Mouse (Mus musculus): ENCODE measurements around the gene Ahdc1. TPM values are rescaled to one million over a fixed set of nuclear protein-coding genes. Genes with fewer than 3 reads are reported as not detected.

Ahdc1 gene
- polyA plus RNA-seq, 1 experiment: 58.2 TPM

DNA sequence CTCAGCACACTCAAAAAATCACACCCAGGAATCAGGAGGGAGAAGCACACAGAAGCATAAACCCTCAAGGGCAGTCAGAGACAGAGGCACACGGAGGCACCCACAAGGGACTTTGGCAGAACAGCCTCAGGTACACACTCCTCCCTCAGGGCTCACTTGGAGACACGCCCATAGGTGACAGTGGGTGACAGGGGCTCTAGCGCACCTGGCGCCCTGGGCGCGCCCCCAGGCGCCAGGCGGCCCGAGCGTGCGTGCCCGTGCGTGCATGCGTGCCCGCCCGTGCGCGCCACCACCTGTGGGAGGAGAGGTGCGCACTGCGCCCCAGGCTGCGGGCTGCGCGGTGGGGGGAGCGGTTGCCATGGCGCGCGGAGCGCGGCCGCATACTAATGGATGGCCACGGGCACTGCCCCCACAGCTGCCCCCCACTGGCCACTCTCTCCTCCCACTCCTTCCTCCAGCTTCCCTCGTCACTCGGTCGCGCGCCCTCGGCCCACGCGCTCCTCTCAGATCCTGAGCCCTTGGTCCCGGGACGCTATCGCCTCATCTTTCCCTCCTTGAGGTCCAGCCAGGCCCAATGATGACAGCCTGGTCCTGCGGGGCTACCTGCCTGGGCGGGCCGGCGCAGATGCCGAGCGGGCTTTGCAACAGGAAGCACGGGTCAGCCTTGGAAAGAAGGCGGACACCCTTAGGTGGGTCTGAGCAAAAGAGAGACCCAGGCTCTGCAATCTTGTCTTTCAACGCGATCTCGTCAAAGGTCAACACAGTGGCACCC is 74.1 kb downstream of the Ahdc1 start:
- peak overlapping the region; percentile 28 for H3K4me2 ChIP-seq (ENCODE audit: low read depth)
- H3K4me3 ChIP-seq: no peak overlapping the region
- TF ChIP-seq POLR2AphosphoS2 (IDR thresholded peaks at IDR 0.05; ENCODE audit: insufficient read length, low read depth) (peak; percentile 84), MYOD1 (IDR thresholded peaks at IDR 0.05; ENCODE audit: control insufficient read depth in 1 of 3, insufficient read length in 2 of 3, low read depth in 2 of 3) (peak in 1 of 3 experiments; percentile 26), MYOG (IDR thresholded peaks at IDR 0.05; ENCODE audit: control insufficient read depth in 1 of 3, insufficient read depth in 1 of 3, insufficient read length in 2 of 3, low read depth in 2 of 3) (no peak), REST (IDR thresholded peaks at IDR 0.05; ENCODE audit: insufficient read depth, insufficient read length) (no peak), CEBPB (IDR thresholded peaks at IDR 0.05; ENCODE audit: insufficient read depth, poor library complexity, severe bottlenecking) (no peak), TCF12 (IDR thresholded peaks at IDR 0.05; ENCODE audit: insufficient read depth, poor library complexity, severe bottlenecking) (no peak)
- H3K36me3 ChIP-seq (ENCODE audit: control insufficient read depth, insufficient read depth): peaks cover 5% of the 10 kb centered on the region
- no peaks in the 10 kb centered on the region for H3K79me2 ChIP-seq (ENCODE audit: control insufficient read depth, insufficient read depth)
- H3ac ChIP-seq (ENCODE audit: control insufficient read depth, insufficient read length): no peak overlapping the region
- no peaks in the 10 kb centered on the region for H3K27me3 ChIP-seq (ENCODE audit: control insufficient read depth, insufficient read depth, insufficient read length)

DNA sequence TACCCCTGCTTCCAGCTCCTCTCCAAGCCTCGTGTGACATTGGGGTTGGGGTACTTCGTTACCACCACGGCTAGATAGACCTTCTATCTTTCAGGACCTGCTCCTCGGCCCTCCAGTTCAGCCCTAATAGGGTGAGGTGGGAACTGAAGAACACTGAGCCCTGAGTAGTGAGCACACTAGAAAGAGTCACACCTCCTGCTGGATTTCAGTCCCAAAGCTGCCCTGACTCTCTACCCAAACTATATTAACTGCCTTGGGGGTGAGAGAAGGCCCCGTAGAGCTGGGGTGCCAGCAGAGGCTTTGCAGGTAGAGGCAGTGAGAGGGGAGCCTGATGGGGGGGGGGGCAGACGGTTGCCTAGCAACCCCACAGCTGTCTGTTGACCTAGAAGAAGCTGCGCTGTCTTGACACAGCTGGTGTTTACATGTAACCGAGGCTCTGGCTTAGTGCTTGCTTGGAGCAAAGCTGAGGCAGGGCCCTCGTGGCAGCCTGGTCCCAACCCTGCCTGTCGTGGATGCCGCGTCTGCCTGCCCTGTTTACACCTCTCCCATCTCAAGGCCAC is 74.8 kb downstream of the Ahdc1 start:
- H3K4me2 ChIP-seq (ENCODE audit: low read depth): no peak overlapping the region
- H3K36me3 ChIP-seq (ENCODE audit: control insufficient read depth, insufficient read depth): no peaks in the 10 kb centered on the region
- H3K27me3 ChIP-seq (ENCODE audit: control insufficient read depth, insufficient read depth, insufficient read length): no peaks in the 10 kb centered on the region
- H3ac ChIP-seq (ENCODE audit: control insufficient read depth, insufficient read length): no peak overlapping the region
- H3K79me2 ChIP-seq (ENCODE audit: control insufficient read depth, insufficient read depth): no peaks in the 10 kb centered on the region
- no peak for TF ChIP-seq TCF12 (IDR thresholded peaks at IDR 0.05; ENCODE audit: insufficient read depth, poor library complexity, severe bottlenecking)
- TF ChIP-seq MYOD1 (IDR thresholded peaks at IDR 0.05; ENCODE audit: control insufficient read depth in 1 of 3, insufficient read length in 2 of 3, low read depth in 2 of 3): peak in 1 of 3 experiments; percentile 4
- TF ChIP-seq TCF3 (IDR thresholded peaks at IDR 0.05; ENCODE audit: insufficient read length, low read depth): no peak
- TF ChIP-seq E2F4 (IDR thresholded peaks at IDR 0.05; ENCODE audit: insufficient read depth): no peak
- TF ChIP-seq USF1 (IDR thresholded peaks at IDR 0.05; ENCODE audit: low read depth): no peak
- no peak for TF ChIP-seq POLR2AphosphoS2 (IDR thresholded peaks at IDR 0.05; ENCODE audit: insufficient read length, low read depth)
- TF ChIP-seq REST (IDR thresholded peaks at IDR 0.05; ENCODE audit: insufficient read depth, insufficient read length): no peak
- peak in 1 of 3 experiments; percentile 9 for TF ChIP-seq MYOG (IDR thresholded peaks at IDR 0.05; ENCODE audit: control insufficient read depth in 1 of 3, insufficient read depth in 1 of 3, insufficient read length in 2 of 3, low read depth in 2 of 3)
- TF ChIP-seq POLR2A (IDR thresholded peaks at IDR 0.05; ENCODE audit: insufficient read length, low read depth): no peak
- no peak for TF ChIP-seq MAX (IDR thresholded peaks at IDR 0.05; ENCODE audit: low read depth)
- no peak for TF ChIP-seq SRF (IDR thresholded peaks at IDR 0.05; ENCODE audit: control insufficient read depth, insufficient read length, low read depth)
- no peak for TF ChIP-seq CEBPB (IDR thresholded peaks at IDR 0.05; ENCODE audit: insufficient read depth, poor library complexity, severe bottlenecking)
- H3K4me3 ChIP-seq: no peak overlapping the region

- no peaks in the 10 kb centered on the region for H3K36me3 ChIP-seq (ENCODE audit: control insufficient read depth, insufficient read depth)
- peak; percentile 17 for TF ChIP-seq USF1 (IDR thresholded peaks at IDR 0.05; ENCODE audit: low read depth)
- peak; percentile 22 for TF ChIP-seq POLR2AphosphoS2 (IDR thresholded peaks at IDR 0.05; ENCODE audit: insufficient read length, low read depth)
- TF ChIP-seq MYOD1 (IDR thresholded peaks at IDR 0.05; ENCODE audit: control insufficient read depth in 1 of 3, insufficient read length in 2 of 3, low read depth in 2 of 3): no peak
- peak overlapping the region; percentile 9 for H3K4me2 ChIP-seq (ENCODE audit: low read depth)
- no peak overlapping the region for H3K4me3 ChIP-seq
- no peaks in the 10 kb centered on the region for H3K79me2 ChIP-seq (ENCODE audit: control insufficient read depth, insufficient read depth)
- H3ac ChIP-seq (ENCODE audit: control insufficient read depth, insufficient read length): no peak overlapping the region
- no peaks in the 10 kb centered on the region for H3K27me3 ChIP-seq (ENCODE audit: control insufficient read depth, insufficient read depth, insufficient read length)
These were observed 76.2 kb downstream of the Ahdc1 start for GRCm38 (mm10) chr4:133087177-133087714.

DNA sequence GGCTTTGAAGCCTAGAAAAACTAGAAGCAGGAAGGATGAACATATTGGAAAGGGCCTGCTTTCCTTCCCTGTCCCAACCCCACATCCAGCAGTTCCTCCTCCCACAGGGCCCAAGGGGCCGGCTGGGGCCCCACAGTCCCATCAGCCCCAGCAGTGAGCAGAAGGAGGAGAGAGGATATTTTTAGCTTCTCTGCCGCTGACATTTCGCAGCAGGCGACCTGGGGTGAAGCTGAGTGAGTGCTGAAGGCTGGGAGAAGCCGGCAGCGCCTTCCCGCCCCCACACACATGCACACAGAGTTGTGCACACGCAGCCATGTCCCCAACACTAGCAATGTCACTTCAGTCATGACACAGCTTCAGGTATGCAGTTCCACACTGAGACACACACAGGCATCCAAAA is 76.8 kb downstream of the Ahdc1 start:
- TF ChIP-seq REST (IDR thresholded peaks at IDR 0.05; ENCODE audit: insufficient read depth, insufficient read length) (no peak), CEBPB (IDR thresholded peaks at IDR 0.05; ENCODE audit: insufficient read depth, poor library complexity, severe bottlenecking) (no peak), MYOG (IDR thresholded peaks at IDR 0.05; ENCODE audit: control insufficient read depth in 1 of 3, insufficient read depth in 1 of 3, insufficient read length in 2 of 3, low read depth in 2 of 3) (no peak), POLR2AphosphoS2 (IDR thresholded peaks at IDR 0.05; ENCODE audit: insufficient read length, low read depth) (peak; percentile 73), MAX (IDR thresholded peaks at IDR 0.05; ENCODE audit: low read depth) (no peak), MYOD1 (IDR thresholded peaks at IDR 0.05; ENCODE audit: control insufficient read depth in 1 of 3, insufficient read length in 2 of 3, low read depth in 2 of 3) (peak in 1 of 3 experiments; percentile 20)
- Histone ChIP-seq H3K79me2 (ENCODE audit: control insufficient read depth, insufficient read depth) (no peaks in the 10 kb centered on the region), H3ac (ENCODE audit: control insufficient read depth, insufficient read length) (no peak overlapping the region), H3K27me3 (ENCODE audit: control insufficient read depth, insufficient read depth, insufficient read length) (no peaks in the 10 kb centered on the region), H3K36me3 (ENCODE audit: control insufficient read depth, insufficient read depth) (no peaks in the 10 kb centered on the region), H3K4me3 (no peak overlapping the region), H3K4me2 (ENCODE audit: low read depth) (peak overlapping the region; percentile 9)

- no peak for TF ChIP-seq REST (IDR thresholded peaks at IDR 0.05; ENCODE audit: insufficient read depth, insufficient read length)
- no peak for TF ChIP-seq TCF3 (IDR thresholded peaks at IDR 0.05; ENCODE audit: insufficient read length, low read depth)
- TF ChIP-seq POLR2AphosphoS2 (IDR thresholded peaks at IDR 0.05; ENCODE audit: insufficient read length, low read depth): no peak
- no peak for TF ChIP-seq MYOD1 (IDR thresholded peaks at IDR 0.05; ENCODE audit: control insufficient read depth in 1 of 3, insufficient read length in 2 of 3, low read depth in 2 of 3)
- no peak for TF ChIP-seq MYOG (IDR thresholded peaks at IDR 0.05; ENCODE audit: control insufficient read depth in 1 of 3, insufficient read depth in 1 of 3, insufficient read length in 2 of 3, low read depth in 2 of 3)
- no peak for TF ChIP-seq SRF (IDR thresholded peaks at IDR 0.05; ENCODE audit: control insufficient read depth, insufficient read length, low read depth)
- no peak for TF ChIP-seq POLR2A (IDR thresholded peaks at IDR 0.05; ENCODE audit: insufficient read length, low read depth)
- no peak for TF ChIP-seq CEBPB (IDR thresholded peaks at IDR 0.05; ENCODE audit: insufficient read depth, poor library complexity, severe bottlenecking)
- no peak for TF ChIP-seq TCF12 (IDR thresholded peaks at IDR 0.05; ENCODE audit: insufficient read depth, poor library complexity, severe bottlenecking)
- no peak for TF ChIP-seq E2F4 (IDR thresholded peaks at IDR 0.05; ENCODE audit: insufficient read depth)
- no peak for TF ChIP-seq MAX (IDR thresholded peaks at IDR 0.05; ENCODE audit: low read depth)
- no peak for TF ChIP-seq USF1 (IDR thresholded peaks at IDR 0.05; ENCODE audit: low read depth)
- Histone ChIP-seq H3ac (ENCODE audit: control insufficient read depth, insufficient read length) (no peak overlapping the region), H3K79me2 (ENCODE audit: control insufficient read depth, insufficient read depth) (no peaks in the 10 kb centered on the region), H3K27me3 (ENCODE audit: control insufficient read depth, insufficient read depth, insufficient read length) (no peaks in the 10 kb centered on the region), H3K4me2 (ENCODE audit: low read depth) (no peak overlapping the region), H3K4me3 (no peak overlapping the region), H3K36me3 (ENCODE audit: control insufficient read depth, insufficient read depth) (no peaks in the 10 kb centered on the region)
These were observed 78.3 kb downstream of the Ahdc1 start for GRCm38 (mm10) chr4:133089319-133089718.

Data from myocyte (in vitro differentiated cells).